In genomic region chr15:65731308-65731707, GRCm38 (mm10) we compare ENCODE assay signal across 22 mouse cellular contexts.
DNase-seq lines count a peak whose midpoint lies in the region; ATAC-seq lines count a peak whose summit lies in the region.
"Had no signal": no experiment of that assay in that cellular context is flagged by ENCODE, and none has a peak within 500 bp of the region (broad histone marks: within the 10 kb centered on the region; RNA-seq: fewer than 3 reads in every experiment).

No protein-coding gene starts in this region.

- 81% methylated on average over 2 of the region's 2 CpGs for WGBS in intestine, embryonic 16.5 days
- 91% methylated on average over 2 of the region's 2 CpGs for WGBS in limb, embryonic 10.5 days
- WGBS in forebrain, embryonic 16.5 days, result 76% methylated on average over 2 of the region's 2 CpGs

- H3K4me2 ChIP-seq in intestine, embryonic 16.5 days (ENCODE audit: low read depth, low read length), result no peak overlapping the region
- H3K4me2 ChIP-seq in forebrain, embryonic 16.5 days (ENCODE audit: low read length), result no peak overlapping the region
- H3K4me2 ChIP-seq: hindbrain, embryonic 12.5 days; intestine, embryonic 15.5 days had no signal

- no peak for DNase-seq in frontal cortex, postnatal 25 days (ENCODE audit: low spot score in 2 of 2)
- peak; percentile 70 for DNase-seq in T-cell, adult 2 months (ENCODE audit: low spot score)
- peak; percentile 39 for DNase-seq in telencephalon, adult 2 months (ENCODE audit: low read depth, low spot score)
- DNase-seq in limb, embryonic 10.5 days (ENCODE audit: low spot score), result no peak
- DNase-seq: adrenal gland, postnatal 14 days; cerebellum, adult 18-20 months; cerebellum, adult 9-11 months; gastrocnemius, postnatal 36 days; heart, adult 11 months; heart, postnatal 10 days; heart, postnatal 4 days; kidney, adult 2 months had no signal

- no peak overlapping the region for H3K9ac ChIP-seq in intestine, embryonic 16.5 days (ENCODE audit: low read depth, low read length)
- H3K9ac ChIP-seq in forebrain, embryonic 16.5 days (replicated peaks; ENCODE audit: low read depth, low read length), result no peak overlapping the region
- H3K9ac ChIP-seq: hindbrain, embryonic 12.5 days; intestine, embryonic 15.5 days had no signal

- H3K27ac ChIP-seq in intestine, embryonic 16.5 days (ENCODE audit: low read length), result no peak overlapping the region
- no peak overlapping the region for H3K27ac ChIP-seq in limb, embryonic 10.5 days
- H3K27ac ChIP-seq in forebrain, embryonic 16.5 days (ENCODE audit: low read length), result no peak overlapping the region
- H3K27ac ChIP-seq: embryonic facial prominence, embryonic 10.5 days; hindbrain, embryonic 12.5 days; intestine, embryonic 15.5 days had no signal

- H3K9me3 ChIP-seq in intestine, embryonic 16.5 days (ENCODE audit: control insufficient read depth, low read length), result no peaks in the 10 kb centered on the region
- H3K9me3 ChIP-seq in limb, embryonic 10.5 days (replicated peaks), result no peaks in the 10 kb centered on the region
- no peaks in the 10 kb centered on the region for H3K9me3 ChIP-seq in forebrain, embryonic 16.5 days (ENCODE audit: control insufficient read depth, low read length)
- H3K9me3 ChIP-seq: embryonic facial prominence, embryonic 10.5 days; hindbrain, embryonic 12.5 days; intestine, embryonic 15.5 days had no signal

- no peak overlapping the region for H3K4me3 ChIP-seq in intestine, embryonic 16.5 days (ENCODE audit: low read length)
- H3K4me3 ChIP-seq in limb, embryonic 10.5 days, result no peak overlapping the region
- H3K4me3 ChIP-seq in forebrain, embryonic 16.5 days (replicated peaks; ENCODE audit: low read length), result no peak overlapping the region
- H3K4me3 ChIP-seq: embryonic facial prominence, embryonic 10.5 days; hindbrain, embryonic 12.5 days; intestine, embryonic 15.5 days had no signal

- ATAC-seq in frontal cortex, adult (ENCODE audit: low TSS enrichment), result peak; percentile 81; the same call in 1 of the 2 replicates
- peak; percentile 82 for ATAC-seq in inflammation-experienced regulatory T-cells, adult 6 months
- ATAC-seq in intestine, embryonic 16.5 days, result no peak
- ATAC-seq in forebrain, embryonic 16.5 days, result no peak
- ATAC-seq: forebrain, embryonic 14.5 days; hindbrain, embryonic 16.5 days; intestine, embryonic 15.5 days; Patski had no signal

- no peaks in the 10 kb centered on the region for H3K27me3 ChIP-seq in intestine, embryonic 16.5 days (replicated peaks; ENCODE audit: control insufficient read depth, insufficient read depth, low read length)
- H3K27me3 ChIP-seq in limb, embryonic 10.5 days (ENCODE audit: low read depth, poor library complexity, severe bottlenecking), result no peaks in the 10 kb centered on the region
- H3K27me3 ChIP-seq in forebrain, embryonic 16.5 days (replicated peaks; ENCODE audit: control insufficient read depth, insufficient read depth, low read length), result no peaks in the 10 kb centered on the region
- H3K27me3 ChIP-seq: hindbrain, embryonic 12.5 days; intestine, embryonic 15.5 days had no signal

- no peaks in the 10 kb centered on the region for H3K36me3 ChIP-seq in intestine, embryonic 16.5 days (ENCODE audit: control insufficient read depth, insufficient read depth, low read length)
- no peaks in the 10 kb centered on the region for H3K36me3 ChIP-seq in limb, embryonic 10.5 days
- H3K36me3 ChIP-seq in forebrain, embryonic 16.5 days (ENCODE audit: control insufficient read depth, insufficient read depth), result no peaks in the 10 kb centered on the region
- H3K36me3 ChIP-seq: embryonic facial prominence, embryonic 10.5 days; hindbrain, embryonic 12.5 days; intestine, embryonic 15.5 days had no signal

- no peaks in the 10 kb centered on the region for H3K4me1 ChIP-seq in intestine, embryonic 16.5 days (ENCODE audit: control insufficient read depth, insufficient read depth, low read length)
- no peaks in the 10 kb centered on the region for H3K4me1 ChIP-seq in limb, embryonic 10.5 days
- no peaks in the 10 kb centered on the region for H3K4me1 ChIP-seq in forebrain, embryonic 16.5 days (replicated peaks; ENCODE audit: control insufficient read depth, insufficient read depth, low read length)
- H3K4me1 ChIP-seq: embryonic facial prominence, embryonic 10.5 days; hindbrain, embryonic 12.5 days; intestine, embryonic 15.5 days had no signal

Comparison
In these comparisons a context has a peak if more than half of its experiments do, and no peak if none do; other contexts are left out.
1. ATAC-seq: peak in frontal cortex, adult (single experiment) and inflammation-experienced regulatory T-cells, adult 6 months (single experiment); none in intestine, embryonic 16.5 days (single experiment) and forebrain, embryonic 16.5 days (single experiment).
2. DNase-seq: peak in T-cell, adult 2 months (single experiment) and telencephalon, adult 2 months (single experiment); none in frontal cortex, postnatal 25 days (0 of 2) and limb, embryonic 10.5 days (single experiment).